Mouse (Mus musculus) ES-Bruce4 (cell line): ENCODE measurements around the gene Evc2. TPM values are rescaled to one million over a fixed set of nuclear protein-coding genes. Genes with fewer than 3 reads are reported as not detected.
A peak's percentile ranks its signal among the peaks of the same experiment; 100 is the strongest.

Source experiments
- H3K27ac ChIP-seq: 2 replicates; pipeline ENCODE4 v1.5.1; 2012; ENCODE audit warnings: low read length, inconsistent platforms; ENCODE audit not compliant: insufficient read depth
- H3K27me3 ChIP-seq: 2 replicates; pipeline ENCODE4 v1.6.1; 2012; ENCODE audit warnings: mild to moderate bottlenecking, low read length, inconsistent platforms; ENCODE audit not compliant: control insufficient read depth, poor library complexity, insufficient read depth, severe bottlenecking
- H3K36me3 ChIP-seq: 2 replicates; pipeline ENCODE4 v1.6.1; 2012; ENCODE audit warnings: inconsistent platforms, mild to moderate bottlenecking, low read length, moderate library complexity; ENCODE audit not compliant: control insufficient read depth, poor library complexity, insufficient read depth, severe bottlenecking
- H3K4me1 ChIP-seq: one replicate; pipeline ENCODE4 v1.8.1; 2011; ENCODE audit warnings: low read length; ENCODE audit not compliant: control insufficient read depth, insufficient read depth
- H3K4me3 ChIP-seq: 2 replicates; pipeline ENCODE4 v1.5.1; 2011; ENCODE audit warnings: low read depth, mild to moderate bottlenecking, low read length
- H3K9ac ChIP-seq: 2 replicates; pipeline ENCODE4 v1.6.1; 2012; ENCODE audit warnings: low read depth, mild to moderate bottlenecking, inconsistent platforms; ENCODE audit not compliant: poor library complexity, severe bottlenecking
- H3K9me3 ChIP-seq: replicated peaks from 2 replicates; pipeline ENCODE4 v1.6.1; 2012; ENCODE audit warnings: mild to moderate bottlenecking, low read length, inconsistent platforms; ENCODE audit not compliant: control insufficient read depth, poor library complexity, insufficient read depth, severe bottlenecking
- CTCF ChIP-seq: IDR thresholded peaks from one replicate; pipeline ENCODE4 v1.8.1; 2011; ENCODE audit warnings: low read depth, low read length
- EP300 ChIP-seq: IDR thresholded peaks from 2 replicates; pipeline ENCODE4 v1.6.1; 2011; ENCODE audit warnings: low read depth, low read length; ENCODE audit not compliant: insufficient read depth
- POLR2A ChIP-seq: IDR thresholded peaks from one replicate; pipeline ENCODE4 v1.8.1; 2011; ENCODE audit warnings: low read length; ENCODE audit not compliant: insufficient read depth
- polyA plus RNA-seq: library from polyadenylated mRNA; stranded (reverse); fragments of >200 nt; gene quantifications from 2 replicates; pipeline ENCODE4 v1.2.4, GENCODE M21; 2011; ENCODE audit warnings: low read depth; ENCODE audit not compliant: missing spikeins, insufficient read depth, insufficient read length

The Evc2 gene
- polyA plus RNA-seq: 12.7 and 15.8 TPM in 2 replicates

DNA sequence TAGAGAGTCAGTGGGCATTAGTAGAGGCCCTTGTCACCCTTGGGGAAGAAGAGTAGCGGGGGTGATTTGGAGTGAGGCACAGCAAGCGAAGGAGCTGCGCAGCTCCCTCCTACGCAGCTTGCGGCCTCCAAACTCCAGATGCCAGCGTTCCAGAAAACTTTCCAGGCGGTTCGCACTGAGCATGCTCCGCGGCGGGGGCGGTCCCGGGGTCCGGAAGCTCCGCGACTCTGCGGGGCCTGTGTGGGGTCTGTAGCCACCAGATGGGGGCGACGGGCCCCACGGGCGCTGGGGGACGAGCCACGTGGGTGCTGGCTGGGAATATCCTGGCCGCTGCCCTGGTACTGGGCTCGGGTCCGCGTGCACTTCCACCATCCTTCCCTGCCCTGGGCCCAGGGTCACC, at the start of gene Evc2:
TSS of gene Evc2 (plus strand) at position 212 of the 400 bp plus-strand sequence.
- Histone ChIP-seq H3K27me3 (no peaks in the 10 kb centered on the region), H3K27ac (no peak within 1 kb of the TSS), H3K9me3 (no peaks in the 10 kb centered on the region), H3K4me1 (no peaks in the 10 kb centered on the region), H3K4me3 (peak within 1 kb of the TSS; percentile 86), H3K36me3 (no peaks in the 10 kb centered on the region), H3K9ac (peak within 1 kb of the TSS; percentile 68)
- TF ChIP-seq EP300: no peak
- no peak for TF ChIP-seq CTCF
- TF ChIP-seq POLR2A: no peak

DNA sequence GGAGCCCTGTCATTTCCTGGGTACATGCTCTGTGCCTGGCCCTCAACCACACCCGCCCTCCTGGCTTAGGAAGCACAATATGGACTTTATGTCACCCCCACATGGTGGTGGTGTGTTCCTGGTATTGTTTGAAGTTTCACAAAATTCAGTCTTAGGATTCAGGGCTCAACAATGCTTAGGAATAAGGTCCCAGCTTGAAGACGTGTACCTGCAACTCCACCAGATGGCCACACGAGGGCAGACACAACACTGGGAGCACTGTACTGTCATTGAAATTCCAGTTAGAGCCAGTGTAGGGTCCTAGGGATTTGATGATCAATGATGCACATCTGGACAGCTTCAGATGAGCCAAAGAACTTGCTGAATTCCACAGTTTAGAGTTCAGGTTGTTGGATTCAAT, 49.1 kb upstream of the Evc2 start:
- H3K27me3 ChIP-seq: no peaks in the 10 kb centered on the region
- TF ChIP-seq EP300 (no peak), CTCF (peak; percentile 95)
- no peak overlapping the region for H3K4me3 ChIP-seq
- no peaks in the 10 kb centered on the region for H3K36me3 ChIP-seq
- H3K9ac ChIP-seq: no peak overlapping the region
- no peak overlapping the region for H3K27ac ChIP-seq
- H3K4me1 ChIP-seq: no peaks in the 10 kb centered on the region
- H3K9me3 ChIP-seq: no peaks in the 10 kb centered on the region

DNA sequence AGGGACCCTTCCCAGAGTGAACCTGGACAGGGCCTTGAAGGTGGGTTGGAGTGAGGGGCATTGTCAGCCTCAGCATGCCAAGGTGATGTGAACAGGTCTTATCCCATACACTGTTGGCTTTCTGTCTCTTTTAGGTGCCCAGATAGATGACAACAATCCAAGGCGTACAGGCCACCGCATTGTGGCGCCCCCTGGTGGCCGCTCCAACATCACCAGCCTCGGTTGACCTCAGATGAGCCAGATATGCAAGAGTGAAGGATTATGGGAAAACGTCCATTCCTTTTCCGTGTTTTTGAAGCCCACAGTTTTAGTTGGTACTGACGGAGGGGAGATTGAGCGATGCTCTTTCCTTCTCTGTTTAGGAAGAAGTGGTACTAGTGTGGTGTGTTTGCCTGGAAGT, 47.3 kb upstream of the Evc2 start:
- Histone ChIP-seq H3K4me3 (no peak overlapping the region), H3K9me3 (no peaks in the 10 kb centered on the region), H3K27ac (no peak overlapping the region), H3K36me3 (no peaks in the 10 kb centered on the region), H3K27me3 (no peaks in the 10 kb centered on the region), H3K4me1 (no peaks in the 10 kb centered on the region), H3K9ac (no peak overlapping the region)
- TF ChIP-seq EP300: no peak
- peak; percentile 83 for TF ChIP-seq CTCF
- TF ChIP-seq POLR2A: no peak

DNA sequence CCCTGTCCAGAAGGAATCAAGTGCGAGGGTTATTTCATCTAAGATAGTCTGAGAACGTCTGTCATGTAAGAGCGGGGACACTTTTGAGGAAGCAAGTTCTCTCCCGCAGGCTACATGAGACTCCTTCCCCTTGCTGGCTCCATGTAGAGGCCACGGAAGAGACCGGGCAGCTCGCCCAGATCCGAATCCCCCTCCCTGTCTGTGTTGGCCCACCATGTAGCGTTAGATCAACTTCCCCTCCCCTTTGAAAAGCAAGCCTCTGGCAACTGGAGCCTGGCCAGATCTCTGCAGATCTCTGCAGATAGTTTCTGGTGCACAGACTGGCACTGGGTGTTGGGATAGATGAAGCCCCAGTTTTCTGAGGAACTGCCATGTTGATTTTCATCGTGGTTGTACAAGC, 41.6 kb upstream of the Evc2 start:
- Histone ChIP-seq H3K4me3 (no peak overlapping the region), H3K9me3 (no peaks in the 10 kb centered on the region), H3K9ac (no peak overlapping the region), H3K4me1 (no peaks in the 10 kb centered on the region), H3K27ac (no peak overlapping the region), H3K27me3 (no peaks in the 10 kb centered on the region), H3K36me3 (no peaks in the 10 kb centered on the region)
- TF ChIP-seq EP300 (no peak), CTCF (no peak), POLR2A (no peak)

DNA sequence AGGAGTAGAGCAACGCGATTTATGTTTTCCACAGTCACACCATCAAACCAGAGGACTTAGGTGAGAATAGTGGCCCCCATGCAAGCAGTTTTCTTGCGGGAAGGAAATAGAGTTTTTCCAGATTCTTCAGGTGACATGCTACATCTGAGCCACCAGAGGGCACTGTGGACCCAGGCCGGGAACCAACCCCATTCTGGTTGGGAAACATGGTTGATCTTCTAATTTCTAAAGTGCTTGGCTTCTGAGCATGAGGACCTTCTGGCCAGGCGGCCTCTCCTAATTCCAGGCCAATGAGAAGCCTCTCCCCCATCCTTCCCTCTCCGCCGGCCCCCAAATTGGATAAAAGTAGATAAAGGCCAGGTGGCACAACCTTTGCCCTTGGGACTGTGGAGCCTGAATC, 39.9 kb upstream of the Evc2 start:
- no peaks in the 10 kb centered on the region for H3K4me1 ChIP-seq
- no peak for TF ChIP-seq POLR2A
- no peak for TF ChIP-seq EP300
- TF ChIP-seq CTCF: peak; percentile 84
- no peak overlapping the region for H3K9ac ChIP-seq
- H3K27ac ChIP-seq: no peak overlapping the region
- H3K9me3 ChIP-seq: no peaks in the 10 kb centered on the region
- no peaks in the 10 kb centered on the region for H3K36me3 ChIP-seq
- H3K4me3 ChIP-seq: no peak overlapping the region
- H3K27me3 ChIP-seq: no peaks in the 10 kb centered on the region

DNA sequence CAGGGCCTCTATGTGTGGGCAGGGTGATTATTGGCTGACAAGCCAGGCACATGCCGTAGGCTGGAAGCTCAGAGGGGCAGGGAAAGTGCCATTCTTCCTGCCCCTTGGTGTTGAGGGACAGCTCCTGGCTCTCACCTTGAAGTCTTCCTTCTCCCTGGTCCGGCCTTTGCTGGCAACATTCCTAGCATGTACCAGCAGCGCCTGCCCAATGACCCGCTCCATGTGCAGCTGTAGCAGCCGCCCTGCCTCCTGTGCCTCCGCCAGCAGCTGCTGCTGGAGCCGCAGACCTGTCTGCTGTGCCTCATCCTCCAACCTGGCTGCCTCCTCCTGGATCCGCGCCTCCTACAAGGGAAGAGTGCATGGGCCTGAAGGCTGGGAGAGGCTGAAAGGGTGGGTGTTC, 28.3 kb upstream of the Evc2 start:
- Histone ChIP-seq H3K4me1 (no peaks in the 10 kb centered on the region), H3K27me3 (no peaks in the 10 kb centered on the region), H3K36me3 (no peaks in the 10 kb centered on the region), H3K9ac (no peak overlapping the region), H3K4me3 (no peak overlapping the region), H3K9me3 (no peaks in the 10 kb centered on the region), H3K27ac (no peak overlapping the region)
- TF ChIP-seq POLR2A (no peak), EP300 (no peak), CTCF (no peak)
